ENCODE assay signal across 8 mouse cellular contexts in the genomic region with DNA sequence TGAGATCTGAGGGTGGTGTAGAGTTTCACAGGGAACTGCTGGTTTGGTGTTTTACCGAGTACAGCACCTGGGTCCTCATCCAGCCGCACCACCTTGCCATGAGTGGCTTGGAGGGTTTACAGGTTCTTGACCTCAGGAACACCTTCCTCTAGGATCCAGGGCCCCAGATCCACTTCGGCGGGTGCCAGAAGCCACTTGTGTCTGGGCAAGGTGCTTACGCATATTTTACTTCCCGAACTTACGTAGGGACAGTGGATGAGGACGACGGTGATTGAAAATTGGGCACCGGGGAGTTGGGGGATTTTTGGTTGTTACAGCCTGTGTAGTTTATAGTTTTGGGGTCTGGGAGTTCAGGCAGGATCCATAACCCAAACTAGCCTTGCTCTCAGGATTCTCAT. TPM values are rescaled to one million over a fixed set of nuclear protein-coding genes. Genes with fewer than 3 reads are reported as not detected.
DNase-seq lines count a peak whose midpoint lies in the region; ATAC-seq and TF ChIP-seq lines count a peak whose summit lies in the region.

No protein-coding gene starts in this region.

- H3K27ac ChIP-seq in heart, embryonic 11.5 days (ENCODE audit: low read depth, low read length), result peak overlapping the region; percentile 89
- no peak overlapping the region for H3K27ac ChIP-seq in ES-E14 (ENCODE audit: insufficient read depth, low read depth, low read length, poor library complexity, severe bottlenecking)
- no peak overlapping the region for H3K27ac ChIP-seq in hindbrain, embryonic 15.5 days (replicated peaks)

- in situ Hi-C loops in ES-E14 (cut with MboI; ENCODE audit: low sequenced_read_pairs in 2 of 2, unreplicated experiment in 2 of 2), result no loop called here

- DNase-seq in heart, postnatal 4 days, result no peak
- DNase-seq in ES-E14 (ENCODE audit: low read depth, low spot score), result no peak
- DNase-seq in lung, postnatal 25 days (ENCODE audit: low spot score), result peak; percentile 87
- DNase-seq in left cerebral cortex, adult 8-10 months (ENCODE audit: low spot score in 2 of 2), result no peak
- DNase-seq in layer of hippocampus, adult 8-10 months (ENCODE audit: low spot score in 2 of 2), result no peak

- H3K9ac ChIP-seq in heart, embryonic 11.5 days (ENCODE audit: low read depth, low read length), result peak overlapping the region; percentile 84
- H3K9ac ChIP-seq in ES-E14 (ENCODE audit: insufficient read depth, low read depth, low read length, poor library complexity, severe bottlenecking), result peak overlapping the region; percentile 82
- no peak overlapping the region for H3K9ac ChIP-seq in hindbrain, embryonic 15.5 days

- ATAC-seq in heart, embryonic 11.5 days (replicated peaks; ENCODE audit: insufficient number of reproducible peaks, low FRiP score, low TSS enrichment), result no peak
- ATAC-seq in hindbrain, embryonic 15.5 days (ENCODE audit: low FRiP score, low read depth), result no peak
- ATAC-seq in megakaryocyte-erythroid progenitor cell, adult 5-6 weeks (replicated peaks; ENCODE audit: low FRiP score, low TSS enrichment, poor library complexity, severe bottlenecking), result no peak

- peak overlapping the region; percentile 60 for H3K4me3 ChIP-seq in heart, embryonic 11.5 days (ENCODE audit: low read depth, low read length)
- peak overlapping the region; percentile 87 to 88 for H3K4me3 ChIP-seq in ES-E14 (ENCODE audit: insufficient read depth in 1 of 2, low read depth in 1 of 2, low read length in 2 of 2, poor library complexity in 1 of 2, severe bottlenecking in 1 of 2)
- peak overlapping the region; percentile 51 for H3K4me3 ChIP-seq in hindbrain, embryonic 15.5 days

- no peaks in the 10 kb centered on the region for H3K36me3 ChIP-seq in heart, embryonic 11.5 days (ENCODE audit: control insufficient read depth, insufficient read depth, low read length)
- H3K36me3 ChIP-seq in ES-E14 (ENCODE audit: control insufficient read depth, insufficient read depth, low read length, poor library complexity, severe bottlenecking), result no peaks in the 10 kb centered on the region
- H3K36me3 ChIP-seq in hindbrain, embryonic 15.5 days, result no peaks in the 10 kb centered on the region

- peaks cover 62% of the 10 kb centered on the region for H3K4me1 ChIP-seq in heart, embryonic 11.5 days (ENCODE audit: control insufficient read depth, insufficient read depth, low read length)
- peaks cover 0 to 11% of the 10 kb centered on the region in 2 experiments; a peak in 3 of 4 replicates for H3K4me1 ChIP-seq in ES-E14 (ENCODE audit: control insufficient read depth in 2 of 2, insufficient read depth in 2 of 2, low read length in 2 of 2, poor library complexity in 1 of 2)
- H3K4me1 ChIP-seq in hindbrain, embryonic 15.5 days (replicated peaks), result peaks cover 19% of the 10 kb centered on the region

- no peaks in the 10 kb centered on the region for H3K9me3 ChIP-seq in heart, embryonic 11.5 days (replicated peaks; ENCODE audit: control insufficient read depth, low read length)
- no peaks in the 10 kb centered on the region for H3K9me3 ChIP-seq in ES-E14 (ENCODE audit: control insufficient read depth, insufficient read depth, low read depth, low read length)
- H3K9me3 ChIP-seq in hindbrain, embryonic 15.5 days, result no peaks in the 10 kb centered on the region

- H3K27me3 ChIP-seq in heart, embryonic 11.5 days (ENCODE audit: control insufficient read depth, insufficient read depth, low read length), result no peaks in the 10 kb centered on the region
- H3K27me3 ChIP-seq in hindbrain, embryonic 15.5 days, result peaks cover 6% of the 10 kb centered on the region; the same call in 1 of the 2 replicates

- peak overlapping the region; percentile 92 for H3K4me2 ChIP-seq in heart, embryonic 11.5 days
- peak overlapping the region; percentile 92 for H3K4me2 ChIP-seq in hindbrain, embryonic 15.5 days

- 31% methylated on average over 10 of the region's 10 CpGs for WGBS in heart, embryonic 11.5 days (ENCODE audit: insufficient replicate concordance)
- 62% methylated on average over 10 of the region's 10 CpGs for WGBS in hindbrain, embryonic 15.5 days

TF ChIP-seq in ES-E14, 5 proteins besides CTCF, POLR2A, EP300 and RAD21:
- TF ChIP-seq HCFC1 (IDR thresholded peaks at IDR 0.05; ENCODE audit: borderline replicate concordance, insufficient read depth, low read length) (no peak), CHD2 (IDR thresholded peaks at IDR 0.05; ENCODE audit: low read depth, low read length) (no peak)

RNA-seq across cellular contexts. Expression of gene Lrrfip1, which starts 55.5 kb away (rescaled TPM):
- 115 and 138 TPM in 2 replicates for polyA plus RNA-seq in heart, embryonic 11.5 days (2014; fragmentation: Nextera tagmentation; extraction: Ambion mirVana)
- total RNA-seq in heart, postnatal 4 days (2021), result 100 to 1,000 TPM; 214 to 233 TPM
- total RNA-seq in ES-E14 (2012; rRNA removed), result 20.5 and 31.5 TPM in 2 replicates
- 39.0 and 41.5 TPM in 2 replicates for polyA plus RNA-seq in hindbrain, embryonic 15.5 days (2015; fragmentation: Nextera tagmentation; extraction: Ambion mirVana)
- 10 to 100 TPM; 56.4 to 65.5 (median 60.6) TPM for total RNA-seq in left cerebral cortex, adult 8-10 months (2022)
- 29.4 and 35.8 TPM in 2 replicates for total RNA-seq in megakaryocyte-erythroid progenitor cell, adult 5-6 weeks (2014; fragmentation: Nextera tagmentation)
- total RNA-seq in megakaryocyte-erythroid progenitor cell, adult 5-6 weeks (2017), result 42.4 and 70.7 TPM in 2 replicates
- total RNA-seq in layer of hippocampus, adult 8-10 months (2022), result 10 to 100 TPM; 66.2 to 83.0 (median 73.9) TPM
